Mouse (Mus musculus) cortical plate, adult 2 months (tissue): ENCODE results near the gene Exph5. TPM values are rescaled to one million over a fixed set of nuclear protein-coding genes. Genes with fewer than 3 reads are reported as not detected.

Experiments
- H3K27ac ChIP-seq: fragments of 200-500 bp; 2 replicates; pipeline ENCODE4 v1.5.1; 2012; ENCODE audit warnings: low read length, control low read depth, inconsistent platforms; ENCODE audit not compliant: insufficient read depth
- H3K4me1 ChIP-seq: fragments of 200-500 bp; 2 replicates; pipeline ENCODE4 v1.6.1; 2011; ENCODE audit warnings: low read length; ENCODE audit not compliant: control insufficient read depth, insufficient read depth
- H3K4me3 ChIP-seq: fragments of 200-500 bp; 2 replicates; pipeline ENCODE4 v1.5.1; 2011; ENCODE audit warnings: mild to moderate bottlenecking, low read length, control low read depth; ENCODE audit not compliant: insufficient read depth
- CTCF ChIP-seq: fragments of 200-500 bp; IDR thresholded peaks from 2 replicates; pipeline ENCODE4 v1.5.1; 2011; ENCODE audit warnings: mild to moderate bottlenecking, control low read depth, low read length; ENCODE audit not compliant: insufficient read depth; ENCODE audit errors: extremely low read depth
- POLR2A ChIP-seq: fragments of 200-500 bp; IDR thresholded peaks from 2 replicates; pipeline ENCODE4 v1.6.1; 2011; ENCODE audit warnings: mild to moderate bottlenecking, low read length, control low read depth; ENCODE audit not compliant: insufficient read depth; ENCODE audit errors: extremely low read depth
- polyA plus RNA-seq: library from polyadenylated mRNA; depleted of rRNA; stranded (reverse); fragments of >200 nt; gene quantifications from 2 replicates; pipeline ENCODE4 v1.2.3, GENCODE M21; 2012; rRNA removed

Exph5 gene
- polyA plus RNA-seq, result 6.5 and 7.1 TPM in 2 replicates

GRCm38 (mm10) chr9:53301269-53301720, at the start of gene Exph5:
Gene Exph5, plus strand, starts transcription at chr9:53301670.
- TF ChIP-seq POLR2A, result peak; percentile 51; the same call in 1 of the 2 replicates
- TF ChIP-seq CTCF, result no peak
- Histone ChIP-seq H3K4me1 (0 out of 2 replicates have a peak, but pooled peaks cover 3% of the 10 kb centered on the region), H3K27ac (peak within 1 kb of the TSS; percentile 56)

GRCm38 (mm10) chr9:53254368-53254767, 47.1 kb upstream of the Exph5 start:
- peaks cover 1% of the 10 kb centered on the region for H3K4me1 ChIP-seq
- TF ChIP-seq POLR2A (no peak), CTCF (peak; percentile 92)
- no peak overlapping the region for H3K4me3 ChIP-seq
- H3K27ac ChIP-seq, result no peak overlapping the region

More at GRCm38 (mm10) chr9:53301269-53301720, at the start of gene Exph5:
- H3K4me3 ChIP-seq, result peak within 1 kb of the TSS; percentile 57

- H3K4me3 ChIP-seq, result no peak overlapping the region
- no peak overlapping the region for H3K27ac ChIP-seq
- TF ChIP-seq CTCF (no peak), POLR2A (no peak)
- peaks cover 1% of the 10 kb centered on the region for H3K4me1 ChIP-seq
These were observed 44.7 kb upstream of the Exph5 start for GRCm38 (mm10) chr9:53256690-53257305.

- H3K4me1 ChIP-seq, result peaks cover 1% of the 10 kb centered on the region
- H3K4me3 ChIP-seq, result no peak overlapping the region
- peak overlapping the region; percentile 45; the same call in 1 of the 2 replicates for H3K27ac ChIP-seq
- no peak for TF ChIP-seq POLR2A
- no peak for TF ChIP-seq CTCF
These were observed 43.7 kb upstream of the Exph5 start for GRCm38 (mm10) chr9:53257772-53258171.

- TF ChIP-seq CTCF (no peak), POLR2A (no peak)
- no peak overlapping the region; the same call in 1 of the 2 replicates for H3K27ac ChIP-seq
- H3K4me1 ChIP-seq, result peaks cover 1% of the 10 kb centered on the region
- no peak overlapping the region for H3K4me3 ChIP-seq
These were observed 43.3 kb upstream of the Exph5 start for GRCm38 (mm10) chr9:53258199-53258598.

GRCm38 (mm10) chr9:53264387-53264786, 37.1 kb upstream of the Exph5 start:
- TF ChIP-seq POLR2A, result no peak
- no peak for TF ChIP-seq CTCF
- Histone ChIP-seq H3K4me1 (no peaks in the 10 kb centered on the region), H3K27ac (no peak overlapping the region), H3K4me3 (no peak overlapping the region)

- no peak overlapping the region for H3K27ac ChIP-seq
- no peak overlapping the region for H3K4me3 ChIP-seq
- no peaks in the 10 kb centered on the region for H3K4me1 ChIP-seq
- no peak for TF ChIP-seq POLR2A
- no peak for TF ChIP-seq CTCF
These were observed 35.9 kb upstream of the Exph5 start for GRCm38 (mm10) chr9:53265589-53265988.

- no peak overlapping the region for H3K4me3 ChIP-seq
- TF ChIP-seq CTCF, result no peak
- no peak for TF ChIP-seq POLR2A
- H3K4me1 ChIP-seq, result no peaks in the 10 kb centered on the region
These were observed 33.4 kb upstream of the Exph5 start for GRCm38 (mm10) chr9:53268036-53268435.

GRCm38 (mm10) chr9:53268731-53269465, 32.6 kb upstream of the Exph5 start:
- Histone ChIP-seq H3K27ac (no peak overlapping the region), H3K4me1 (no peaks in the 10 kb centered on the region), H3K4me3 (no peak overlapping the region)
- TF ChIP-seq POLR2A (no peak), CTCF (no peak)

More at GRCm38 (mm10) chr9:53268036-53268435, 33.4 kb upstream of the Exph5 start:
- H3K27ac ChIP-seq, result no peak overlapping the region

GRCm38 (mm10) chr9:53269466-53269755, 32.1 kb upstream of the Exph5 start:
- TF ChIP-seq POLR2A (no peak), CTCF (no peak)
- Histone ChIP-seq H3K4me1 (no peaks in the 10 kb centered on the region), H3K27ac (no peak overlapping the region), H3K4me3 (no peak overlapping the region)
